Mouse (Mus musculus) C2C12 (cell line): ENCODE measurements around the gene Polr2c.

Experiments
- CEBPB ChIP-seq: IDR thresholded peaks from one replicate; pipeline ENCODE4 v1.6.1; 2011; ENCODE audit warnings: low read depth, mild to moderate bottlenecking, control low read depth, moderate library complexity
- CTCF ChIP-seq: IDR thresholded peaks from one replicate; pipeline ENCODE4 v1.5.1; 2011; ENCODE audit not compliant: control insufficient read depth, insufficient read depth, insufficient read length
- MAX ChIP-seq: IDR thresholded peaks from one replicate; pipeline ENCODE4 v1.6.1; 2011; ENCODE audit warnings: mild to moderate bottlenecking, control low read depth
- MYOG ChIP-seq: IDR thresholded peaks from one replicate; pipeline ENCODE4 v1.6.1; 2011; ENCODE audit not compliant: control insufficient read depth, insufficient read length; ENCODE audit errors: extremely low read depth

DNA sequence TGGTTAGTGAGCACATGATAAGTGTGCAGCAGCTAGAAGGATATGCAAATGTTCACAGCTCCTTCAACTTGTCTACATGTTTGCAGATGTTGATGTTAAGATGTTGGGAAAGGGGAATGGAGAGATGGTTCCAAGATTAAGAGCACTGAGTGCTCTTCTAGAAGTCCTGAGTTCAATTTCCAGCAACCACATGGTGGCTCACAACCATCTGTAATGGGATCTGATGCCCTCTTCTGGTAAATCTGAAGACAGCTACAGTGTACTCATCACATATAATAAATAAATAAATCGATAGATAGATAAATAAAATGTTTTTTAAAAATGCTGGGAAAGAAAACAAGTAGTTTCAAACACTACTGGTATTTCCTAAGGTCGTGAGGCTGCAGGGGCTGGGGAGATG, 16.1 kb upstream of the Polr2c start:
- TF ChIP-seq CTCF (no peak), MAX (no peak), MYOG (no peak), CEBPB (no peak)
